Mouse (Mus musculus) liver, embryonic 16.5 days (tissue): ENCODE data around the gene Agpat3. TPM values are rescaled to one million over a fixed set of nuclear protein-coding genes. Genes with fewer than 3 reads are reported as not detected.

Source experiments
- ATAC-seq: fragments of 200-750 bp; cut with Nextera tagmentation; 2 replicates; pipeline ENCODE4 v1.8.0; 2017; ENCODE audit warnings: low read depth, mild to moderate bottlenecking, moderate number of reproducible peaks, moderate library complexity
- H3K27ac ChIP-seq: fragments of 300-500 bp; sonication (generic); 2 replicates; pipeline ENCODE4 v1.5.1; 2014; ENCODE audit warnings: mild to moderate bottlenecking, low read length
- H3K27me3 ChIP-seq: fragments of 300-500 bp; sonication (generic); 2 replicates; pipeline ENCODE4 v1.6.1; 2014; ENCODE audit warnings: low read depth, low read length, mixed read lengths; ENCODE audit not compliant: control insufficient read depth, insufficient read depth
- H3K36me3 ChIP-seq: fragments of 300-500 bp; sonication (generic); 2 replicates; pipeline ENCODE4 v1.6.1; 2014; ENCODE audit warnings: mild to moderate bottlenecking; ENCODE audit not compliant: control insufficient read depth, insufficient read depth
- H3K4me1 ChIP-seq: fragments of 300-500 bp; sonication (generic); 2 replicates; pipeline ENCODE4 v1.6.1; 2014; ENCODE audit warnings: low read depth, low read length, mixed read lengths; ENCODE audit not compliant: control insufficient read depth
- H3K4me2 ChIP-seq: fragments of 300-500 bp; sonication (generic); 2 replicates; pipeline ENCODE4 v1.6.1; 2014; ENCODE audit warnings: low read depth, low read length, mixed read lengths
- H3K4me3 ChIP-seq: fragments of 300-500 bp; sonication (generic); 2 replicates; pipeline ENCODE4 v1.5.1; 2014; ENCODE audit warnings: low read depth, mild to moderate bottlenecking, low read length
- H3K9ac ChIP-seq: fragments of 300-500 bp; sonication (generic); 2 replicates; pipeline ENCODE4 v1.6.1; 2014; ENCODE audit warnings: low read depth, low read length
- H3K9me3 ChIP-seq: fragments of 300-500 bp; sonication (generic); replicated peaks from 2 replicates; pipeline ENCODE4 v1.6.1; 2016; ENCODE audit warnings: low read length; ENCODE audit not compliant: control insufficient read depth
- WGBS: fragments of 180-500 bp; shearing (Covaris S2); extraction: QIAGEN DNeasy Blood & Tissue Kit; methylation state at CpG from one replicate; pipeline ENCODE4 v1.1.7; 2014; ENCODE audit not compliant: insufficient replicate concordance; 5-methylcytosine and 5-hydroxymethylcytosine counted together
- polyA plus RNA-seq: library from polyadenylated mRNA; unstranded; fragments of >200 nt; fragmentation: Nextera tagmentation; extraction: Ambion mirVana; gene quantifications from 2 replicates; pipeline ENCODE4 v1.2.1, GENCODE M21; 2015

The Agpat3 gene
- polyA plus RNA-seq, 1 experiment from 2014 or later = 26.8 TPM

GRCm38 (mm10) chr10:78236885-78237629 lies 115.2 kb downstream of the Agpat3 start:
- no peak overlapping the region for H3K4me3 ChIP-seq
- no peak overlapping the region for H3K9ac ChIP-seq
- peak overlapping the region; percentile 32 for H3K4me2 ChIP-seq
- H3K9me3 ChIP-seq = no peaks in the 10 kb centered on the region
- no peaks in the 10 kb centered on the region for H3K36me3 ChIP-seq
- H3K27me3 ChIP-seq = no peaks in the 10 kb centered on the region
- H3K4me1 ChIP-seq = peaks cover 60% of the 10 kb centered on the region
- peak; percentile 48 for ATAC-seq
- WGBS = 35% methylated on average over 8 of the region's 8 CpGs
- peak overlapping the region; percentile 32 for H3K27ac ChIP-seq

GRCm38 (mm10) chr10:78233756-78234155 lies 118.5 kb downstream of the Agpat3 start:
- 63% methylated on average over 6 of the region's 6 CpGs for WGBS
- H3K9me3 ChIP-seq = no peaks in the 10 kb centered on the region
- H3K27ac ChIP-seq = no peak overlapping the region
- peaks cover 51% of the 10 kb centered on the region for H3K4me1 ChIP-seq
- ATAC-seq = no peak
- H3K4me2 ChIP-seq = no peak overlapping the region
- peaks cover 18% of the 10 kb centered on the region for H3K36me3 ChIP-seq
- no peak overlapping the region for H3K9ac ChIP-seq
- H3K27me3 ChIP-seq = no peaks in the 10 kb centered on the region
- no peak overlapping the region for H3K4me3 ChIP-seq

- Histone ChIP-seq H3K4me2 (no peak overlapping the region), H3K4me3 (no peak overlapping the region), H3K27ac (no peak overlapping the region), H3K36me3 (peaks cover 24% of the 10 kb centered on the region), H3K27me3 (no peaks in the 10 kb centered on the region), H3K4me1 (peaks cover 45% of the 10 kb centered on the region), H3K9me3 (no peaks in the 10 kb centered on the region), H3K9ac (no peak overlapping the region)
- 85% methylated on average over 5 of the region's 5 CpGs for WGBS
- no peak for ATAC-seq
These were observed 119.1 kb downstream of the Agpat3 start for GRCm38 (mm10) chr10:78233161-78233560.

GRCm38 (mm10) chr10:78232301-78232980 lies 119.8 kb downstream of the Agpat3 start:
- H3K4me1 ChIP-seq = peaks cover 38% of the 10 kb centered on the region
- ATAC-seq = no peak

GRCm38 (mm10) chr10:78228560-78228928 lies 123.7 kb downstream of the Agpat3 start:
- no peak overlapping the region for H3K9ac ChIP-seq
- H3K36me3 ChIP-seq = peaks cover 29% of the 10 kb centered on the region
- no peaks in the 10 kb centered on the region for H3K27me3 ChIP-seq
- H3K9me3 ChIP-seq = no peaks in the 10 kb centered on the region
- peaks cover 8% of the 10 kb centered on the region for H3K4me1 ChIP-seq
- no peak for ATAC-seq
- H3K4me3 ChIP-seq = no peak overlapping the region
- H3K27ac ChIP-seq = no peak overlapping the region
- WGBS = 89% methylated on average over 5 of the region's 5 CpGs
- no peak overlapping the region for H3K4me2 ChIP-seq

More at GRCm38 (mm10) chr10:78232301-78232980, 119.8 kb downstream of the Agpat3 start:
- no peak overlapping the region for H3K9ac ChIP-seq
- 65% methylated on average over 4 of the region's 4 CpGs for WGBS
- no peaks in the 10 kb centered on the region for H3K9me3 ChIP-seq
- H3K4me3 ChIP-seq = no peak overlapping the region
- no peaks in the 10 kb centered on the region for H3K27me3 ChIP-seq
- H3K36me3 ChIP-seq = peaks cover 29% of the 10 kb centered on the region
- no peak overlapping the region for H3K4me2 ChIP-seq
- no peak overlapping the region for H3K27ac ChIP-seq

- Histone ChIP-seq H3K9me3 (no peaks in the 10 kb centered on the region), H3K9ac (no peak overlapping the region), H3K36me3 (peaks cover 29% of the 10 kb centered on the region), H3K27me3 (no peaks in the 10 kb centered on the region), H3K4me1 (peaks cover 3% of the 10 kb centered on the region; the same call in 1 of the 2 replicates), H3K4me3 (no peak overlapping the region), H3K27ac (no peak overlapping the region), H3K4me2 (no peak overlapping the region)
- 82% methylated on average over 8 of the region's 8 CpGs for WGBS
- ATAC-seq = no peak
These were observed 124.3 kb downstream of the Agpat3 start for GRCm38 (mm10) chr10:78227875-78228559.

GRCm38 (mm10) chr10:78224136-78224535 lies 128.2 kb downstream of the Agpat3 start:
- no peaks in the 10 kb centered on the region for H3K9me3 ChIP-seq
- ATAC-seq = no peak
- peaks cover 34% of the 10 kb centered on the region for H3K36me3 ChIP-seq
- no peak overlapping the region for H3K4me2 ChIP-seq
- no peak overlapping the region for H3K4me3 ChIP-seq
- no peaks in the 10 kb centered on the region for H3K27me3 ChIP-seq
- H3K4me1 ChIP-seq = peaks cover 12% of the 10 kb centered on the region
- no peak overlapping the region for H3K9ac ChIP-seq
- no peak overlapping the region for H3K27ac ChIP-seq
- WGBS = 80% methylated on average over 6 of the region's 6 CpGs

GRCm38 (mm10) chr10:78222908-78223307 lies 129.4 kb downstream of the Agpat3 start:
- no peaks in the 10 kb centered on the region for H3K9me3 ChIP-seq
- H3K27ac ChIP-seq = no peak overlapping the region
- no peak for ATAC-seq
- 89% methylated on average over 4 of the region's 4 CpGs for WGBS
- no peak overlapping the region for H3K4me3 ChIP-seq
- no peaks in the 10 kb centered on the region for H3K27me3 ChIP-seq
- H3K4me2 ChIP-seq = no peak overlapping the region
- peaks cover 33% of the 10 kb centered on the region for H3K36me3 ChIP-seq
- H3K9ac ChIP-seq = no peak overlapping the region
- peaks cover 18% of the 10 kb centered on the region for H3K4me1 ChIP-seq

GRCm38 (mm10) chr10:78221315-78221714 lies 131.0 kb downstream of the Agpat3 start:
- Histone ChIP-seq H3K4me3 (no peak overlapping the region), H3K36me3 (peaks cover 39% of the 10 kb centered on the region), H3K27ac (no peak overlapping the region), H3K4me1 (peaks cover 32% of the 10 kb centered on the region), H3K27me3 (no peaks in the 10 kb centered on the region), H3K9ac (no peak overlapping the region), H3K4me2 (no peak overlapping the region), H3K9me3 (no peaks in the 10 kb centered on the region)
- no peak for ATAC-seq
- 93% methylated on average over 7 of the region's 7 CpGs for WGBS
